Mouse (Mus musculus): Measurements from ENCODE around the gene Gm49387. TPM values are rescaled to one million over a fixed set of nuclear protein-coding genes. Genes with fewer than 3 reads are reported as not detected.

Gene Gm49387
- total RNA-seq, 1 experiment, result not detected

GRCm38 (mm10) chr14:31671635-31672320 lies 31.1 kb upstream of the Gm49387 start:
- Histone ChIP-seq H3K4me1 (ENCODE audit: control insufficient read depth in 2 of 2, insufficient read depth in 2 of 2, low read length in 2 of 2, poor library complexity in 1 of 2) (peaks cover 3 to 12% of the 10 kb centered on the region in 2 experiments; a peak in 2 of 4 replicates), H3K9ac (ENCODE audit: insufficient read depth, low read depth, low read length, poor library complexity, severe bottlenecking) (no peak overlapping the region), H3K36me3 (ENCODE audit: control insufficient read depth, insufficient read depth, low read length, poor library complexity, severe bottlenecking) (no peaks in the 10 kb centered on the region), H3K4me3 (ENCODE audit: insufficient read depth in 1 of 2, low read depth in 1 of 2, low read length in 2 of 2, poor library complexity in 1 of 2, severe bottlenecking in 1 of 2) (no peak overlapping the region), H3K27ac (ENCODE audit: insufficient read depth, low read depth, low read length, poor library complexity, severe bottlenecking) (no peak overlapping the region), H3K9me3 (ENCODE audit: control insufficient read depth, insufficient read depth, low read depth, low read length) (no peaks in the 10 kb centered on the region)
- in situ Hi-C loops (cut with MboI; ENCODE audit: low sequenced_read_pairs in 2 of 2, unreplicated experiment in 2 of 2), result loop anchor here in 1 of 2 experiments (25.0 kb wide), 1 partner anchor 391 kb away; no protein-coding TSS in a partner anchor
- no peak for DNase-seq (ENCODE audit: low read depth, low spot score)
- TF ChIP-seq MAFK (IDR thresholded peaks at IDR 0.05; ENCODE audit: insufficient read depth, low read depth, low read length) (no peak), HCFC1 (IDR thresholded peaks at IDR 0.05; ENCODE audit: borderline replicate concordance, insufficient read depth, low read length) (no peak)

DNA sequence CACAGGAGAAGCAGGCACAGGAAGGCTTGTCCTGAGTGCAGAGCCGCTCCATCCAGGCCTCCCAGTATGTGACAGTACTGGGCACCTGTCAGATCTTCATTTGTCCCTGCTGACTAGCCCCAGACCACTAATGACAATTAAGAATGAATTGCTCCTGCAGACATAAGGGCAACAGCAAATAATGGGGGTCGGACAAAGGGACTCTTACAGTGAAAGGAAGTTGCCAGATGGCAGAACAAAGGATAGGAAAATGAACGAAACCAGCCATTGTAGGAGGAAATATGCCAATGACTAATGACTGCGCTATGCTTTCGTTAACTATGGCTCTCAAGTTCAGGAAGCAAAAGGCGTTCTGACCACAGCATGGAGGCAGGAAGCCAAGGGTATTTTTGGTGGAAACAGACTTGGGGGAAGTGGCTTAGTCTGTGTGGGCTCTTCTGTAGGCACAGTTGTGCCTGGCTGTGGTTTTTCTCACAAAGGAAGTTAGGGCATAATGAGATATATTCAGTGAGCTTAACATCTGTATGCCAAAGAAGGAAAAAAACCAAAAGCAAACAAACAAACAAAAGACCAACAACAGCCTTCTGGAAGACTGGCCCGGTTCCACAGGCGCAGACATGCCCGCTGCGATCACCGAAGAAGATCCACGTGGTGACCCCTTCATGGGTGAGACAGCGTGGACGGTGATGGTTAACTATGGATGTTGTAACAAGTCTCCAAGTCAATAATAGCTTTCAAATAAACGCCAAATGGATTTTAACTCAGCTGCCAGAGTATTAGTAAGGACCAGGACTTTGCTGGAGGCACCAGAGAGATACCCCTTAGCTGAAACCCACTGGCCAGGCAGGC lies 29.2 kb upstream of the Gm49387 start:
- Histone ChIP-seq H3K9ac (ENCODE audit: insufficient read depth, low read depth, low read length, poor library complexity, severe bottlenecking) (no peak overlapping the region), H3K4me3 (ENCODE audit: insufficient read depth in 1 of 2, low read depth in 1 of 2, low read length in 2 of 2, poor library complexity in 1 of 2, severe bottlenecking in 1 of 2) (no peak overlapping the region), H3K4me1 (ENCODE audit: control insufficient read depth in 2 of 2, insufficient read depth in 2 of 2, low read length in 2 of 2, poor library complexity in 1 of 2) (peaks cover 3 to 12% of the 10 kb centered on the region in 2 experiments; a peak in 2 of 4 replicates), H3K27ac (ENCODE audit: insufficient read depth, low read depth, low read length, poor library complexity, severe bottlenecking) (no peak overlapping the region), H3K36me3 (ENCODE audit: control insufficient read depth, insufficient read depth, low read length, poor library complexity, severe bottlenecking) (no peaks in the 10 kb centered on the region), H3K9me3 (ENCODE audit: control insufficient read depth, insufficient read depth, low read depth, low read length) (no peaks in the 10 kb centered on the region)
- no peak for DNase-seq (ENCODE audit: low read depth, low spot score)
- in situ Hi-C loops (cut with MboI; ENCODE audit: low sequenced_read_pairs in 2 of 2, unreplicated experiment in 2 of 2), result loop anchor here in 1 of 2 experiments (25.0 kb wide), 1 partner anchor 392 kb away; no protein-coding TSS in a partner anchor
- TF ChIP-seq ZC3H11A (IDR thresholded peaks at IDR 0.05; ENCODE audit: borderline replicate concordance, low read depth, low read length) (no peak), MAFK (IDR thresholded peaks at IDR 0.05; ENCODE audit: insufficient read depth, low read depth, low read length) (0 out of 2 replicates have a peak, but pooled peaks have one; percentile 14), CHD2 (IDR thresholded peaks at IDR 0.05; ENCODE audit: low read depth, low read length) (no peak), ZNF384 (IDR thresholded peaks at IDR 0.05; ENCODE audit: low read depth, low read length) (no peak), HCFC1 (IDR thresholded peaks at IDR 0.05; ENCODE audit: borderline replicate concordance, insufficient read depth, low read length) (no peak)

- DNase-seq (ENCODE audit: low read depth, low spot score), result no peak
- Histone ChIP-seq H3K9ac (ENCODE audit: insufficient read depth, low read depth, low read length, poor library complexity, severe bottlenecking) (no peak overlapping the region), H3K27ac (ENCODE audit: insufficient read depth, low read depth, low read length, poor library complexity, severe bottlenecking) (no peak overlapping the region), H3K4me1 (ENCODE audit: control insufficient read depth in 2 of 2, insufficient read depth in 2 of 2, low read length in 2 of 2, poor library complexity in 1 of 2) (peaks cover 3 to 12% of the 10 kb centered on the region in 2 experiments; a peak in 2 of 4 replicates), H3K36me3 (ENCODE audit: control insufficient read depth, insufficient read depth, low read length, poor library complexity, severe bottlenecking) (no peaks in the 10 kb centered on the region), H3K9me3 (ENCODE audit: control insufficient read depth, insufficient read depth, low read depth, low read length) (no peaks in the 10 kb centered on the region), H3K4me3 (ENCODE audit: insufficient read depth in 1 of 2, low read depth in 1 of 2, low read length in 2 of 2, poor library complexity in 1 of 2, severe bottlenecking in 1 of 2) (no peak overlapping the region)
- TF ChIP-seq ZNF384 (IDR thresholded peaks at IDR 0.05; ENCODE audit: low read depth, low read length), result no peak
- no peak for TF ChIP-seq CHD2 (IDR thresholded peaks at IDR 0.05; ENCODE audit: low read depth, low read length)
- TF ChIP-seq MAFK (IDR thresholded peaks at IDR 0.05; ENCODE audit: insufficient read depth, low read depth, low read length), result no peak
- TF ChIP-seq HCFC1 (IDR thresholded peaks at IDR 0.05; ENCODE audit: borderline replicate concordance, insufficient read depth, low read length), result no peak
- no peak for TF ChIP-seq ZC3H11A (IDR thresholded peaks at IDR 0.05; ENCODE audit: borderline replicate concordance, low read depth, low read length)
- in situ Hi-C loops (cut with MboI; ENCODE audit: low sequenced_read_pairs in 2 of 2, unreplicated experiment in 2 of 2), result loop anchor here in 1 of 2 experiments (25.0 kb wide), 1 partner anchor 393 kb away; no protein-coding TSS in a partner anchor
These were observed 28.5 kb upstream of the Gm49387 start for GRCm38 (mm10) chr14:31669161-31669611.

DNA sequence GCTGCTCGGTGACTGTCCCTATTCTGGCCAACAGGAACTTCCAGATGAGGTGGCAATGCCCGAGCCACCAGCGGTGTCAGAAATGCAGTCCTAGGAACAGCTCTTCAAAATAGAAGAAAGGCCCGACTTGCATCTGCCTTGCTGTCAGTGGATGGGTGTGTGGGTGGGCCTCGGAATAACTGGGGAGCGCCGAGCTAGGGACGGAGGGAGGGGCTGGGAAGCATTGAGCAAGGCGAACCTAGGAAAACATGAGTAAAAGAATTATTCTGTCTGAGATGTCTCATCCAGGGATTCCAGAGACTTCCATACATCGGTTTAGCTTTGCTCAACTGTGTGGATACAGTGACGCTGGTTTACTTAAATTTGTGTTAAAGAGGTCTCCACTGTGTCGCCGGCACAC lies 27.6 kb upstream of the Gm49387 start:
- in situ Hi-C loops (cut with MboI; ENCODE audit: low sequenced_read_pairs in 2 of 2, unreplicated experiment in 2 of 2), result loop anchor here in 1 of 2 experiments (25.0 kb wide), 1 partner anchor 394 kb away; no protein-coding TSS in a partner anchor
- peak overlapping the region; percentile 4; the same call in 1 of the 2 replicates for H3K27ac ChIP-seq (ENCODE audit: insufficient read depth, low read depth, low read length, poor library complexity, severe bottlenecking)
- DNase-seq (ENCODE audit: low read depth, low spot score), result no peak

More for the DNA sequence above, 27.6 kb upstream of the Gm49387 start:
- Histone ChIP-seq H3K4me1 (ENCODE audit: control insufficient read depth in 2 of 2, insufficient read depth in 2 of 2, low read length in 2 of 2, poor library complexity in 1 of 2) (peaks cover 4 to 14% of the 10 kb centered on the region in 2 experiments; a peak in 3 of 4 replicates), H3K4me3 (ENCODE audit: insufficient read depth in 1 of 2, low read depth in 1 of 2, low read length in 2 of 2, poor library complexity in 1 of 2, severe bottlenecking in 1 of 2) (no peak overlapping the region), H3K36me3 (ENCODE audit: control insufficient read depth, insufficient read depth, low read length, poor library complexity, severe bottlenecking) (no peaks in the 10 kb centered on the region), H3K9me3 (ENCODE audit: control insufficient read depth, insufficient read depth, low read depth, low read length) (no peaks in the 10 kb centered on the region), H3K9ac (ENCODE audit: insufficient read depth, low read depth, low read length, poor library complexity, severe bottlenecking) (no peak overlapping the region)
- TF ChIP-seq CHD2 (IDR thresholded peaks at IDR 0.05; ENCODE audit: low read depth, low read length), result no peak
- TF ChIP-seq HCFC1 (IDR thresholded peaks at IDR 0.05; ENCODE audit: borderline replicate concordance, insufficient read depth, low read length), result no peak
- TF ChIP-seq MAFK (IDR thresholded peaks at IDR 0.05; ENCODE audit: insufficient read depth, low read depth, low read length), result no peak
- no peak for TF ChIP-seq ZNF384 (IDR thresholded peaks at IDR 0.05; ENCODE audit: low read depth, low read length)
- TF ChIP-seq ZC3H11A (IDR thresholded peaks at IDR 0.05; ENCODE audit: borderline replicate concordance, low read depth, low read length), result no peak
